Mouse (Mus musculus) intestine, embryonic 14.5 days (tissue): Measurements from ENCODE around the gene Fbxl21. TPM values are rescaled to one million over a fixed set of nuclear protein-coding genes. Genes with fewer than 3 reads are reported as not detected.

Experiments
- ATAC-seq: fragments of 200-750 bp; cut with Nextera tagmentation; replicated peaks from 2 replicates; pipeline ENCODE4 v1.8.0; 2017; ENCODE audit warnings: low read depth, moderate number of reproducible peaks, moderate TSS enrichment, moderate library complexity; ENCODE audit not compliant: low FRiP score, low TSS enrichment
- DNase-seq: peaks from one replicate; pipeline ENCODE4 v3.0.0-alpha.2; 2018; ENCODE audit warnings: low spot score
- H3K27ac ChIP-seq: fragments of 300-500 bp; sonication (generic); 2 replicates; pipeline ENCODE4 v1.5.1; 2014; ENCODE audit warnings: low read depth, mild to moderate bottlenecking, control low read depth
- H3K27me3 ChIP-seq: fragments of 300-500 bp; sonication (generic); replicated peaks from 2 replicates; pipeline ENCODE4 v1.6.1; 2014; ENCODE audit warnings: low read length, control low read depth; ENCODE audit not compliant: control insufficient read depth, insufficient read depth
- H3K36me3 ChIP-seq: fragments of 300-500 bp; sonication (generic); 2 replicates; pipeline ENCODE4 v1.6.1; 2014; ENCODE audit warnings: low read length, control low read depth; ENCODE audit not compliant: control insufficient read depth, insufficient read depth
- H3K4me1 ChIP-seq: fragments of 300-500 bp; sonication (generic); replicated peaks from 2 replicates; pipeline ENCODE4 v1.6.1; 2014; ENCODE audit warnings: low read length, control low read depth, mixed read lengths; ENCODE audit not compliant: control insufficient read depth, insufficient read depth
- H3K4me2 ChIP-seq: fragments of 300-500 bp; sonication (generic); 2 replicates; pipeline ENCODE4 v1.6.1; 2014; ENCODE audit warnings: low read length
- H3K4me3 ChIP-seq: fragments of 300-500 bp; sonication (generic); 2 replicates; pipeline ENCODE4 v1.5.1; 2014; ENCODE audit warnings: low read depth, low read length, control low read depth, mixed read lengths
- H3K9ac ChIP-seq: fragments of 300-500 bp; sonication (generic); 2 replicates; pipeline ENCODE4 v1.6.1; 2014; ENCODE audit warnings: mild to moderate bottlenecking, low read length
- H3K9me3 ChIP-seq: fragments of 300-500 bp; sonication (generic); 2 replicates; pipeline ENCODE4 v1.6.1; 2016; ENCODE audit warnings: low read length, control low read depth; ENCODE audit not compliant: control insufficient read depth
- WGBS: fragments of 180-500 bp; shearing (Covaris S2); extraction: QIAGEN DNeasy Blood & Tissue Kit; methylation state at CpG from one replicate; pipeline ENCODE4 v1.1.7; 2014; 5-methylcytosine and 5-hydroxymethylcytosine counted together
- polyA plus RNA-seq: library from polyadenylated mRNA; unstranded; fragments of >200 nt; fragmentation: Nextera tagmentation; extraction: Ambion mirVana; gene quantifications from 2 replicates; pipeline ENCODE4 v1.2.1, GENCODE M21; 2014

The Fbxl21 gene
- 3.2 and 3.8 TPM in 2 replicates for polyA plus RNA-seq

GRCm38 (mm10) chr13:56522081-56522820, at the start of gene Fbxl21:
Gene Fbxl21, plus strand, starts transcription at chr13:56522472.
- peak within 1 kb of the TSS; percentile 56 for H3K9ac ChIP-seq
- peak within 1 kb of the TSS; percentile 64 for H3K4me3 ChIP-seq
- H3K9me3 ChIP-seq, result no peaks in the 10 kb centered on the region
- peak within 1 kb of the TSS; percentile 94 for H3K4me2 ChIP-seq
- H3K4me1 ChIP-seq, result no peaks in the 10 kb centered on the region
- DNase-seq, result peak; percentile 97
- H3K27ac ChIP-seq, result no peak within 1 kb of the TSS; the same call in 1 of the 2 replicates
- no peaks in the 10 kb centered on the region for H3K27me3 ChIP-seq
- ATAC-seq, result peak; percentile 99
- 1% methylated on average over 56 of the region's 56 CpGs for WGBS
- H3K36me3 ChIP-seq, result no peaks in the 10 kb centered on the region

GRCm38 (mm10) chr13:56472661-56473060, 49.6 kb upstream of the Fbxl21 start:
- H3K4me3 ChIP-seq, result no peak overlapping the region
- no peak overlapping the region for H3K9ac ChIP-seq
- no peaks in the 10 kb centered on the region for H3K36me3 ChIP-seq
- DNase-seq, result peak; percentile 35
- no peak overlapping the region for H3K27ac ChIP-seq
- WGBS, result 89% methylated on average over 9 of the region's 9 CpGs
- 0 out of 2 replicates have a peak, but pooled peaks cover 3% of the 10 kb centered on the region for H3K4me1 ChIP-seq
- H3K4me2 ChIP-seq, result no peak overlapping the region
- no peak for ATAC-seq
- no peaks in the 10 kb centered on the region for H3K9me3 ChIP-seq
- no peaks in the 10 kb centered on the region for H3K27me3 ChIP-seq

GRCm38 (mm10) chr13:56475363-56475762, 46.9 kb upstream of the Fbxl21 start:
- no peak overlapping the region for H3K9ac ChIP-seq
- no peaks in the 10 kb centered on the region for H3K27me3 ChIP-seq
- WGBS, result 26% methylated on average over 4 of the region's 4 CpGs
- H3K4me2 ChIP-seq, result no peak overlapping the region
- H3K27ac ChIP-seq, result no peak overlapping the region
- no peak overlapping the region for H3K4me3 ChIP-seq
- no peaks in the 10 kb centered on the region for H3K9me3 ChIP-seq
- no peaks in the 10 kb centered on the region for H3K36me3 ChIP-seq
- ATAC-seq (peak; percentile 70; the same call in 1 of the 2 replicates), DNase-seq (peak; percentile 64)
- 0 out of 2 replicates have a peak, but pooled peaks cover 3% of the 10 kb centered on the region for H3K4me1 ChIP-seq

- no peak overlapping the region for H3K9ac ChIP-seq
- no peaks in the 10 kb centered on the region for H3K4me1 ChIP-seq
- no peaks in the 10 kb centered on the region for H3K9me3 ChIP-seq
- no peak overlapping the region for H3K4me2 ChIP-seq
- H3K4me3 ChIP-seq, result no peak overlapping the region
- no peaks in the 10 kb centered on the region for H3K36me3 ChIP-seq
- no peaks in the 10 kb centered on the region for H3K27me3 ChIP-seq
- no peak overlapping the region for H3K27ac ChIP-seq
- DNase-seq, result peak; percentile 48
- ATAC-seq, result no peak
- 62% methylated on average over 5 of the region's 5 CpGs for WGBS
These were observed 45.5 kb upstream of the Fbxl21 start for GRCm38 (mm10) chr13:56476790-56477189.

GRCm38 (mm10) chr13:56477271-56477670, 45.0 kb upstream of the Fbxl21 start:
- Histone ChIP-seq H3K4me2 (no peak overlapping the region), H3K4me1 (no peaks in the 10 kb centered on the region), H3K36me3 (no peaks in the 10 kb centered on the region), H3K9ac (no peak overlapping the region), H3K27ac (no peak overlapping the region), H3K4me3 (no peak overlapping the region), H3K9me3 (no peaks in the 10 kb centered on the region), H3K27me3 (no peaks in the 10 kb centered on the region)
- DNase-seq (peak; percentile 49), ATAC-seq (no peak)
- WGBS, result 34% methylated on average over 6 of the region's 6 CpGs

- H3K4me3 ChIP-seq, result no peak overlapping the region
- H3K27me3 ChIP-seq, result no peaks in the 10 kb centered on the region
- peak; percentile 39 for DNase-seq
- 81% methylated on average over 6 of the region's 6 CpGs for WGBS
- no peaks in the 10 kb centered on the region for H3K9me3 ChIP-seq
- no peak overlapping the region for H3K27ac ChIP-seq
- no peak overlapping the region for H3K4me2 ChIP-seq
- H3K9ac ChIP-seq, result no peak overlapping the region
- no peaks in the 10 kb centered on the region for H3K4me1 ChIP-seq
- ATAC-seq, result no peak
- H3K36me3 ChIP-seq, result no peaks in the 10 kb centered on the region
These were observed 44.2 kb upstream of the Fbxl21 start for GRCm38 (mm10) chr13:56478027-56478426.

- no peak within 1 kb of the TSS for H3K4me2 ChIP-seq
- H3K9ac ChIP-seq, result no peak within 1 kb of the TSS
- DNase-seq (no peak), ATAC-seq (no peak)
- WGBS, result 78% methylated on average over 3 of the region's 3 CpGs
- H3K9me3 ChIP-seq, result no peaks in the 10 kb centered on the region
- no peaks in the 10 kb centered on the region for H3K27me3 ChIP-seq
- H3K27ac ChIP-seq, result no peak within 1 kb of the TSS
- H3K4me3 ChIP-seq, result no peak within 1 kb of the TSS
- H3K4me1 ChIP-seq, result no peaks in the 10 kb centered on the region
- no peaks in the 10 kb centered on the region for H3K36me3 ChIP-seq
These were observed 40.1 kb upstream of the Fbxl21 start, which contains the start of gene Il9 for GRCm38 (mm10) chr13:56482146-56482545. Gene Il9, minus strand, starts transcription at chr13:56482246.

GRCm38 (mm10) chr13:56488012-56488411, 34.3 kb upstream of the Fbxl21 start:
- Histone ChIP-seq H3K9me3 (no peaks in the 10 kb centered on the region), H3K36me3 (no peaks in the 10 kb centered on the region), H3K4me1 (no peaks in the 10 kb centered on the region), H3K4me2 (no peak overlapping the region), H3K4me3 (no peak overlapping the region), H3K27me3 (no peaks in the 10 kb centered on the region), H3K9ac (no peak overlapping the region), H3K27ac (no peak overlapping the region)
- ATAC-seq (no peak), DNase-seq (no peak)
- 60% methylated on average over 5 of the region's 5 CpGs for WGBS

GRCm38 (mm10) chr13:56494440-56494839, 27.8 kb upstream of the Fbxl21 start:
- WGBS, result 70% methylated on average over 3 of the region's 3 CpGs

More at GRCm38 (mm10) chr13:56494440-56494839, 27.8 kb upstream of the Fbxl21 start:
- H3K4me3 ChIP-seq, result no peak overlapping the region
- DNase-seq (no peak), ATAC-seq (no peak)
- no peaks in the 10 kb centered on the region for H3K36me3 ChIP-seq
- no peak overlapping the region for H3K27ac ChIP-seq
- no peak overlapping the region for H3K4me2 ChIP-seq
- H3K9ac ChIP-seq, result no peak overlapping the region
- no peaks in the 10 kb centered on the region for H3K9me3 ChIP-seq
- H3K27me3 ChIP-seq, result no peaks in the 10 kb centered on the region
- no peaks in the 10 kb centered on the region for H3K4me1 ChIP-seq
